Mouse (Mus musculus): ENCODE results near the gene Ltn1.

DNA sequence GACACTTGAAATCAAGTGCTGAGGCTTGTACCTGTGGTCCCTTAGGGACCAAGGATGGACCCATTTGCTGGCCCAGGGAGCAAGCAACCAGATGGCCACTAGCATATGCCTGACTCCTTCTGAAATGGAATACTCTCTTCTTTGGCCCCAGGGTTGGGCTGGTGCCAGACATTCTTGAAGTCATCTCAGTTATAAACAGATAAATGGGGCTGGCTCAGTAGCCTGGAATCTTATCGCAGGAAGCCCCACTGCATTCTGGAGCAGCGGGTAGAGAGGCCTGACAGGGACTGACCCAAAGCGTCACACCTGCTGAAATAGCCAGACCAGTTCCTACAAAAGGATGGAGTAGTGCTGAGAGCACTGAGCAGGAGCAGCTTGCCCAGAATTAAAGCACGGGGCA lies 68.2 kb downstream of the Ltn1 start:
- TF ChIP-seq CTCF (conservative IDR thresholded peaks at IDR 0.05; ENCODE audit: insufficient read depth, insufficient read length, low read depth, low read length) = no peak
- TF ChIP-seq POLR2A (IDR thresholded peaks at IDR 0.05; ENCODE audit: low read depth, low read length) = no peak
